Mouse (Mus musculus) embryonic facial prominence, embryonic 12.5 days (tissue): ENCODE measurements around the gene Bud13. TPM values are rescaled to one million over a fixed set of nuclear protein-coding genes. Genes with fewer than 3 reads are reported as not detected.

Source experiments
- ATAC-seq: fragments of 200-750 bp; cut with Nextera tagmentation; 2 replicates; pipeline ENCODE4 v1.8.0; 2017; ENCODE audit not compliant: insufficient number of reproducible peaks, insufficient read depth, low FRiP score, low TSS enrichment
- H3K27ac ChIP-seq: fragments of 300-500 bp; sonication (generic); 2 replicates; pipeline ENCODE4 v1.5.1; 2016; ENCODE audit warnings: mild to moderate bottlenecking
- H3K27me3 ChIP-seq: fragments of 300-500 bp; sonication (generic); 2 replicates; pipeline ENCODE4 v1.6.1; 2016; ENCODE audit warnings: mild to moderate bottlenecking, moderate library complexity
- H3K36me3 ChIP-seq: fragments of 300-500 bp; sonication (generic); 2 replicates; pipeline ENCODE4 v1.6.1; 2016; ENCODE audit warnings: mild to moderate bottlenecking
- H3K4me1 ChIP-seq: fragments of 300-500 bp; sonication (generic); 2 replicates; pipeline ENCODE4 v1.6.1; 2016
- H3K4me2 ChIP-seq: fragments of 300-500 bp; sonication (generic); replicated peaks from 2 replicates; pipeline ENCODE4 v1.6.1; 2016; ENCODE audit warnings: mild to moderate bottlenecking, moderate library complexity
- H3K4me3 ChIP-seq: fragments of 300-500 bp; sonication (generic); 2 replicates; pipeline ENCODE4 v1.5.1; 2016; ENCODE audit warnings: mild to moderate bottlenecking
- H3K9ac ChIP-seq: fragments of 300-500 bp; sonication (generic); 2 replicates; pipeline ENCODE4 v1.6.1; 2016; ENCODE audit warnings: mild to moderate bottlenecking, moderate library complexity
- H3K9me3 ChIP-seq: fragments of 300-500 bp; sonication (generic); 2 replicates; pipeline ENCODE4 v1.6.1; 2016; ENCODE audit warnings: mild to moderate bottlenecking, moderate library complexity
- WGBS: fragments of 180-500 bp; shearing (Covaris S2); methylation state at CpG from one replicate; pipeline ENCODE4 v1.1.7; 2016; 5-methylcytosine and 5-hydroxymethylcytosine counted together
- polyA plus RNA-seq: library from polyadenylated mRNA; unstranded; fragments of >200 nt; fragmentation: Nextera tagmentation; extraction: Ambion mirVana; gene quantifications from 2 replicates; pipeline ENCODE4 v1.2.1, GENCODE M21; 2016

The Bud13 gene
- polyA plus RNA-seq: 34.6 and 35.7 TPM in 2 replicates

GRCm38 (mm10) chr9:46282631-46283436 is at the start of gene Bud13:
Bud13 (plus strand) TSS chr9:46283008.
- Histone ChIP-seq H3K27me3 (no peaks in the 10 kb centered on the region), H3K36me3 (peaks cover 53% of the 10 kb centered on the region), H3K9ac (peak within 1 kb of the TSS; percentile 86), H3K4me3 (peak within 1 kb of the TSS; percentile 70), H3K4me2 (peak within 1 kb of the TSS; percentile 59), H3K4me1 (peaks cover 7% of the 10 kb centered on the region), H3K9me3 (no peaks in the 10 kb centered on the region), H3K27ac (peak within 1 kb of the TSS; percentile 88)
- WGBS: under 1% methylated on average over 55 of the region's 55 CpGs
- ATAC-seq: peak; percentile 92

GRCm38 (mm10) chr9:46235196-46235595 is 47.6 kb upstream of the Bud13 start:
- Histone ChIP-seq H3K4me1 (peaks cover 7% of the 10 kb centered on the region; the same call in 1 of the 2 replicates), H3K9ac (no peak overlapping the region), H3K4me2 (no peak overlapping the region), H3K9me3 (no peaks in the 10 kb centered on the region), H3K27me3 (no peaks in the 10 kb centered on the region), H3K4me3 (no peak overlapping the region), H3K27ac (no peak overlapping the region), H3K36me3 (no peaks in the 10 kb centered on the region)
- WGBS: 81% methylated on average over 6 of the region's 6 CpGs
- ATAC-seq: no peak

- Histone ChIP-seq H3K36me3 (no peaks in the 10 kb centered on the region), H3K4me3 (no peak within 1 kb of the TSS), H3K9me3 (no peaks in the 10 kb centered on the region), H3K27ac (no peak within 1 kb of the TSS), H3K27me3 (no peaks in the 10 kb centered on the region), H3K4me1 (peaks cover 5% of the 10 kb centered on the region; the same call in 1 of the 2 replicates), H3K4me2 (no peak within 1 kb of the TSS), H3K9ac (no peak within 1 kb of the TSS)
- ATAC-seq: no peak
Measured at GRCm38 (mm10) chr9:46235596-46235648, 47.4 kb upstream of the Bud13 start, which contains the start of gene Apoc3. Apoc3 (minus strand) TSS chr9:46235636.

DNA sequence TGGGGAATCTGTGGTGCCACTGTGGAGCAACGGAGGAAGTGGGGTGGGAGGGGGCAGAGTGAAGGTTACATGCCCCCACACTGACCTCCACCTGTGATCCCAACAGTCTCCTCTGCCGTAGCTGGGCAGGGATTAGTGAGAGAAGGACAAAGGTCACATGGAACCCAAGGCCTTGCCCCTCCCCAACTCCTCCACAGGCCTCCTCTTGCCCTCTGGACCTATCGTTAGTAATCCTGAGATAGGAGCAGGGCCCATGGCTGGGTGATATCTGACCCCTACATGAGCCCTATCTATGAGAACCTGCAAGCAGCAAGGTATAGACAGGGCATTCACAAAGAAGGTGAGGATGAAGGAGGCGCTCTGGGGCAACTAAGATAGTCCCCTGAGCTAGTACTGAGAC is 47.2 kb upstream of the Bud13 start:
- 47% methylated on average over 4 of the region's 4 CpGs for WGBS
- H3K9me3 ChIP-seq: no peaks in the 10 kb centered on the region
- ATAC-seq: no peak
- H3K27ac ChIP-seq: no peak overlapping the region
- H3K36me3 ChIP-seq: no peaks in the 10 kb centered on the region
- no peaks in the 10 kb centered on the region for H3K27me3 ChIP-seq
- H3K9ac ChIP-seq: no peak overlapping the region
- H3K4me2 ChIP-seq: no peak overlapping the region
- peaks cover 3% of the 10 kb centered on the region; the same call in 1 of the 2 replicates for H3K4me1 ChIP-seq
- H3K4me3 ChIP-seq: no peak overlapping the region

- Histone ChIP-seq H3K9ac (no peak overlapping the region), H3K9me3 (no peaks in the 10 kb centered on the region), H3K4me2 (no peak overlapping the region), H3K27ac (no peak overlapping the region), H3K4me1 (no peaks in the 10 kb centered on the region), H3K27me3 (no peaks in the 10 kb centered on the region), H3K4me3 (no peak overlapping the region), H3K36me3 (no peaks in the 10 kb centered on the region)
- 85% methylated on average over 7 of the region's 7 CpGs for WGBS
- no peak for ATAC-seq
Measured at GRCm38 (mm10) chr9:46238850-46239249, 44.0 kb upstream of the Bud13 start.

- Histone ChIP-seq H3K36me3 (no peaks in the 10 kb centered on the region), H3K4me3 (no peak within 1 kb of the TSS), H3K27ac (no peak within 1 kb of the TSS), H3K9me3 (no peaks in the 10 kb centered on the region), H3K4me1 (no peaks in the 10 kb centered on the region), H3K9ac (no peak within 1 kb of the TSS), H3K27me3 (no peaks in the 10 kb centered on the region), H3K4me2 (no peak within 1 kb of the TSS)
- ATAC-seq: no peak
- WGBS: 63% methylated on average over 7 of the region's 7 CpGs
Measured at GRCm38 (mm10) chr9:46240526-46241153, 42.2 kb upstream of the Bud13 start, which contains the start of gene Apoa4. Apoa4 (plus strand) TSS chr9:46240696.

- Histone ChIP-seq H3K4me2 (no peak overlapping the region), H3K9ac (no peak overlapping the region), H3K9me3 (no peaks in the 10 kb centered on the region), H3K27me3 (no peaks in the 10 kb centered on the region), H3K36me3 (no peaks in the 10 kb centered on the region), H3K27ac (no peak overlapping the region), H3K4me3 (no peak overlapping the region), H3K4me1 (no peaks in the 10 kb centered on the region)
- WGBS: 78% methylated on average over 2 of the region's 2 CpGs
- ATAC-seq: no peak
Measured at GRCm38 (mm10) chr9:46241818-46242217, 41.0 kb upstream of the Bud13 start.

DNA sequence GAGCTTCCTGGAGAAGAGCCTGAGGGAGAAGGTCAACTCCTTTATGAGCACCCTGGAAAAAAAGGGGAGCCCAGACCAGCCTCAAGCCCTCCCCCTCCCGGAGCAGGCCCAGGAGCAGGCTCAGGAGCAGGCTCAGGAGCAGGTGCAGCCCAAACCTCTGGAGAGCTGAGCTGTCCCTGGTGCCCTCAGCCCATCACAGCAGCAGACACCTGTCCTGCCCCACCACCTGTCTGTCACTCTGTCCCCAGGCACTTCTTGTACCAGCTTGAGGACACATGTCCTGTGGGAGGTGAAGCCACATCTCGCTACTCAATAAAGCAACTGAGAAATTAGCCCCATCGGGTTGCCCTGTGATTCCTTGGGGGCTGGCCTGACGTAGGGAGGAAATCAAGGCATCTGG is 39.7 kb upstream of the Bud13 start:
- ATAC-seq: no peak
- H3K9me3 ChIP-seq: no peaks in the 10 kb centered on the region
- WGBS: 55% methylated on average over 4 of the region's 4 CpGs
- no peak overlapping the region for H3K4me2 ChIP-seq
- no peaks in the 10 kb centered on the region for H3K4me1 ChIP-seq
- H3K36me3 ChIP-seq: no peaks in the 10 kb centered on the region
- H3K9ac ChIP-seq: no peak overlapping the region
- H3K4me3 ChIP-seq: no peak overlapping the region
- no peak overlapping the region for H3K27ac ChIP-seq
- no peaks in the 10 kb centered on the region for H3K27me3 ChIP-seq

- no peaks in the 10 kb centered on the region for H3K36me3 ChIP-seq
- no peak overlapping the region for H3K4me3 ChIP-seq
- no peak overlapping the region for H3K27ac ChIP-seq
- no peaks in the 10 kb centered on the region for H3K9me3 ChIP-seq
- no peak for ATAC-seq
- no peak overlapping the region for H3K9ac ChIP-seq
- no peaks in the 10 kb centered on the region for H3K4me1 ChIP-seq
- WGBS: 45% methylated on average over 8 of the region's 8 CpGs
- no peak overlapping the region for H3K4me2 ChIP-seq
- H3K27me3 ChIP-seq: no peaks in the 10 kb centered on the region
Measured at GRCm38 (mm10) chr9:46243584-46243983, 39.2 kb upstream of the Bud13 start.

- H3K36me3 ChIP-seq: no peaks in the 10 kb centered on the region
- H3K27me3 ChIP-seq: no peaks in the 10 kb centered on the region
- H3K4me2 ChIP-seq: no peak overlapping the region
- H3K27ac ChIP-seq: no peak overlapping the region
- H3K9me3 ChIP-seq: no peaks in the 10 kb centered on the region
- 25% methylated on average over 11 of the region's 11 CpGs for WGBS
- H3K4me3 ChIP-seq: no peak overlapping the region
- no peak for ATAC-seq
- H3K4me1 ChIP-seq: no peaks in the 10 kb centered on the region
- H3K9ac ChIP-seq: no peak overlapping the region
Measured at GRCm38 (mm10) chr9:46246752-46247324, 36.0 kb upstream of the Bud13 start.

DNA sequence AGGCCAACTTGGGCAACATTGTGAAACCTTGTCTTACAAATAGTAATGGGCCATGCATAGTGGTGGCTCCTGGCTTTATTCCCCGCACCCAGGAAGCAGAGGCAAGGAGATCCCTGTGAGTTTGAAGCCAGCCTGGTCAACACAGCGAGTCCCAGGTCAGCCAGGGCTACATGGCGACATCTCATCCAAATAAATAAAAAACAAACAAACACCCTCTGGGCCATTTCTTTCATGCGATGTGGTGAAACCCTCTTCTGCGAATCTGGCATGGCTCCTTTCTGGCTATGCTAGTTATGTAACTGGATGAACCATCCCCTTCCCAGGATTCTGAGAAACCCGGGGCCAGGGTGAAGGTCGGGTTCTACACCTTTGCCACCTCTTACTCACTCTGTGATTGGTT is 26.6 kb upstream of the Bud13 start:
- WGBS: 82% methylated on average over 7 of the region's 7 CpGs
- H3K36me3 ChIP-seq: no peaks in the 10 kb centered on the region
- no peak for ATAC-seq
- H3K4me2 ChIP-seq: no peak overlapping the region
- peaks cover 4% of the 10 kb centered on the region; the same call in 1 of the 2 replicates for H3K27me3 ChIP-seq
- no peaks in the 10 kb centered on the region for H3K9me3 ChIP-seq
- no peak overlapping the region for H3K9ac ChIP-seq
- H3K4me1 ChIP-seq: no peaks in the 10 kb centered on the region
- no peak overlapping the region for H3K27ac ChIP-seq
- H3K4me3 ChIP-seq: no peak overlapping the region

DNA sequence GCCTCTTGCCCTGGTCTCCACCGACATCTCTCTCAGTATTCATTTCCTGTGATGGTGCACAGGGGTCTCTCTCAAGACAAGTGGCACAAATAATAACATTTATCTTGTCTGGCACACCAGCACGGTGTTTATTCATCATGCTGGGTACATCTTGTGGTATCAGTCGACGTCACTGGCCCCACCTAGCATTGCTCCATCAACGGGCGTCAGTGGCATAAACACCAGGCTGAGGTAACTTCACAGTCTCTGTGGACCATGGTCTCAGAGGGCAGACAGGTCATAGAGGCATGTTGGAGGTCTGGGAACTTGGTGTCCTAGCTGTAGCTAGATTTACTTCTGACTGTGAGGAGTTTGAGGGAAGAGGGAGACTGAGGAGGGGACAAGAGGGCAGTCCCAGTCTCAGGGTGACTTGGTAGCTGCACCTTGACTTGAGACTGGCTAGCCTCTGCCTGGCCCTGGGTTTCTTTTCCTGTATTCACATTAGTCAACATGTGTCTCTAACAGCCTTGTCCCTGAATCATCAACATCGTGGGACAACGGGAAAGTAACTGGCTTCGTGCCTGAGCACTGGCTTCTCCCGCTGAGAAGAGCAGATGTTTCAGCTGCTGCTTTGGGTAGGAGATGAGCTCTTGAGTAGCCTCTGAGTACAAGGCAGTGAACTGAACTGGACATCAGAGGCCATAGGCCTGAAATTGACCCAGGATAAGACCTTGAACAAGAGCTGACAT is 26.0 kb upstream of the Bud13 start:
- no peak overlapping the region for H3K9ac ChIP-seq
- peaks cover 4% of the 10 kb centered on the region; the same call in 1 of the 2 replicates for H3K27me3 ChIP-seq
- no peaks in the 10 kb centered on the region for H3K4me1 ChIP-seq
- WGBS: 88% methylated on average over 10 of the region's 10 CpGs
- no peak for ATAC-seq
- no peak overlapping the region for H3K27ac ChIP-seq
- H3K4me2 ChIP-seq: no peak overlapping the region
- H3K36me3 ChIP-seq: no peaks in the 10 kb centered on the region
- H3K4me3 ChIP-seq: no peak overlapping the region
- H3K9me3 ChIP-seq: no peaks in the 10 kb centered on the region
